Mouse (Mus musculus): Measurements from ENCODE around the gene Il2ra. TPM values are rescaled to one million over a fixed set of nuclear protein-coding genes. Genes with fewer than 3 reads are reported as not detected.

Il2ra gene
- polyA plus RNA-seq, 1 experiment from 2014 or later = 1.9 TPM

- Histone ChIP-seq H3K4me3 (ENCODE audit: low read length) (no peak overlapping the region), H3K9me3 (ENCODE audit: control insufficient read depth, low read length) (no peaks in the 10 kb centered on the region), H3K4me1 (replicated peaks; ENCODE audit: control insufficient read depth, insufficient read depth, low read length) (no peaks in the 10 kb centered on the region), H3K4me2 (ENCODE audit: low read depth, low read length) (no peak overlapping the region), H3K27ac (ENCODE audit: low read length) (no peak overlapping the region), H3K36me3 (ENCODE audit: control insufficient read depth, insufficient read depth, low read length) (no peaks in the 10 kb centered on the region), H3K27me3 (ENCODE audit: control insufficient read depth, insufficient read depth, low read depth, low read length) (no peaks in the 10 kb centered on the region), H3K9ac (ENCODE audit: low read length) (no peak overlapping the region)
- no peak for ATAC-seq (ENCODE audit: low read depth)
- 74% methylated on average over 6 of the region's 6 CpGs for WGBS
Measured at GRCm38 (mm10) chr2:11662143-11662906, 19.7 kb downstream of the Il2ra start.

DNA sequence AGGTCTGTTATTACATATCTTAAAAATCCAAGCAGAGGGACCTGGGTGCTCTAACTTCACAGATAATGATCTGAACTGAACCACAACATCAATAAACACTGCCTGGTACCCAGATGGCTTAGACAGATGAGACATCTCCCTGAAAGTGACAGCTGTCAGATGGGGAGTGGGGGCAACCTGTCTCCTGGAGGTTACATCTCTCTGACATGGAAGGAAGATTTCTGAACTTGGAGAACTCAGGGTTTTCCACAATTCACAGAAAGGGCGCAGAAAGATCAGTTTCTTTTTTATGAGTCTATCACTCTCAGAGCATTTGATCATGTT is 20.3 kb downstream of the Il2ra start:
- Histone ChIP-seq H3K4me1 (replicated peaks; ENCODE audit: control insufficient read depth, insufficient read depth, low read length) (no peaks in the 10 kb centered on the region), H3K27me3 (ENCODE audit: control insufficient read depth, insufficient read depth, low read depth, low read length) (no peaks in the 10 kb centered on the region), H3K4me2 (ENCODE audit: low read depth, low read length) (no peak overlapping the region), H3K4me3 (ENCODE audit: low read length) (no peak overlapping the region), H3K27ac (ENCODE audit: low read length) (no peak overlapping the region), H3K9ac (ENCODE audit: low read length) (no peak overlapping the region), H3K36me3 (ENCODE audit: control insufficient read depth, insufficient read depth, low read length) (no peaks in the 10 kb centered on the region), H3K9me3 (ENCODE audit: control insufficient read depth, low read length) (no peaks in the 10 kb centered on the region)
- 100% methylated on average over 1 of the region's 1 CpGs for WGBS
- no peak for ATAC-seq (ENCODE audit: low read depth)

DNA sequence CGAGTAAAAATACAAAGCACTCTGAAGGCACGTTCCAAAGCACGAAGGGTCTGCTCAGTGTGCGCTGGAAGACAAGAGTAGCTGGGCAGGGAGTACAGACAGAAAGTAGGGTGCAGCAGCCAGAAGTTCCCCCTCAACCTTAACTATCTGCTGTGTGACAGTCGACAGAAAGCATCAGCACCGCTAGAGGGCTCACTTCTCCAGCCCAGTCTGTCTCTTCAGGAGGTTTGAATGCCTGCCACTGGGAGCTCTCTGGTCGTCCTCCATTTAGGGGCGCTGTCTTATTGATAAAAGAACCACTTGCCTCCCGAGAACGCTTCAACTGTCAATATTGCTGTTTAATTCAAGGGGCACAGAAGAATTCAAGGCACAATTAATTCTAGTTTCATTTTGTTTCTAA is 21.4 kb downstream of the Il2ra start:
- Histone ChIP-seq H3K4me2 (ENCODE audit: low read depth, low read length) (peak overlapping the region; percentile 47), H3K9me3 (ENCODE audit: control insufficient read depth, low read length) (no peaks in the 10 kb centered on the region), H3K4me3 (ENCODE audit: low read length) (peak overlapping the region; percentile 24), H3K36me3 (ENCODE audit: control insufficient read depth, insufficient read depth, low read length) (no peaks in the 10 kb centered on the region), H3K9ac (ENCODE audit: low read length) (no peak overlapping the region), H3K27ac (ENCODE audit: low read length) (no peak overlapping the region), H3K27me3 (ENCODE audit: control insufficient read depth, insufficient read depth, low read depth, low read length) (no peaks in the 10 kb centered on the region), H3K4me1 (replicated peaks; ENCODE audit: control insufficient read depth, insufficient read depth, low read length) (no peaks in the 10 kb centered on the region)
- peak; percentile 84 for ATAC-seq (ENCODE audit: low read depth)
- WGBS = 3% methylated on average over 10 of the region's 10 CpGs

DNA sequence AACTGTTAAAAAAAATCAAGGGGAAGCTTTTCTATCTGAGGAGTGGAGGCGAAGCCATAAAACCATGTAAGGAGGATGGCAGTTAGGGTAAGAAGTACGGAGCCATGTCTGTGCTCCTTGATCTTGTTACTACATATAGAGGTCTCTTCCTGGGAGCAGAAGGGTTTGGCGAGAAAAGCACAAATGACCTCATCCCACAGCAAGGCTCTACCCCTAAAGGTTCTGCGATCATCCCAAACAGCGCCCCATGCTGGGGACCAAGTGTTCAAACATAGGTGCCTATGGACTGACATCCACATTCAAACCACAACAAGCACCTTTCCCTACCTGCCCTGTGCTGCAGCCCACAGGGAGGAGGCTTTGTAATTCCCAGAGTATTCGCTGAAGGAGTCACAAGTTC is 21.8 kb downstream of the Il2ra start:
- ATAC-seq (ENCODE audit: low read depth) = no peak
- WGBS = 48% methylated on average over 6 of the region's 6 CpGs
- Histone ChIP-seq H3K9me3 (ENCODE audit: control insufficient read depth, low read length) (no peaks in the 10 kb centered on the region), H3K4me3 (ENCODE audit: low read length) (peak overlapping the region; percentile 24), H3K27ac (ENCODE audit: low read length) (no peak overlapping the region), H3K9ac (ENCODE audit: low read length) (no peak overlapping the region), H3K4me1 (replicated peaks; ENCODE audit: control insufficient read depth, insufficient read depth, low read length) (no peaks in the 10 kb centered on the region), H3K27me3 (ENCODE audit: control insufficient read depth, insufficient read depth, low read depth, low read length) (no peaks in the 10 kb centered on the region), H3K36me3 (ENCODE audit: control insufficient read depth, insufficient read depth, low read length) (no peaks in the 10 kb centered on the region), H3K4me2 (ENCODE audit: low read depth, low read length) (peak overlapping the region; percentile 47)

DNA sequence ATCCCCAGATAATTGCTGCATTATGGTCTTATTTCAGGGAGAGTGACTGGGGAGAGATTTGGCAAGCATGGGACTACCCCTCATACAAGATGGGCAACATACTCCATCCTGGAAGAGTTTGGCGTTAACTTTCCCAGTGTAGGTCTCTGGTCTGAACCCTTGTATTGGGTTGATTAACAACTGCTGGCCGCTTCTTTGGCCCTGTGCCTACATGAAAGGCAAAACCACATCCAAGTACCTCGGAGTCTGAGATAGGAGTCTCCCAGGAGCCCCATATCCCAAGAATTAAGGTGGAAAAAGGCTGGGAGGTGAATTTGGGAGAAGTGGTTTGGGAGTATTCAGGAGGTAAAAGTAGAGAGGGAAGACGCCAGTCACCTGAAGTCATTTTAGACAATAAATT is 22.2 kb downstream of the Il2ra start:
- ATAC-seq (ENCODE audit: low read depth) = no peak
- Histone ChIP-seq H3K4me3 (ENCODE audit: low read length) (no peak overlapping the region), H3K4me2 (ENCODE audit: low read depth, low read length) (no peak overlapping the region), H3K9ac (ENCODE audit: low read length) (no peak overlapping the region), H3K36me3 (ENCODE audit: control insufficient read depth, insufficient read depth, low read length) (no peaks in the 10 kb centered on the region), H3K9me3 (ENCODE audit: control insufficient read depth, low read length) (no peaks in the 10 kb centered on the region), H3K27ac (ENCODE audit: low read length) (no peak overlapping the region), H3K27me3 (ENCODE audit: control insufficient read depth, insufficient read depth, low read depth, low read length) (no peaks in the 10 kb centered on the region), H3K4me1 (replicated peaks; ENCODE audit: control insufficient read depth, insufficient read depth, low read length) (no peaks in the 10 kb centered on the region)
- 78% methylated on average over 4 of the region's 4 CpGs for WGBS

- no peaks in the 10 kb centered on the region for H3K4me1 ChIP-seq (replicated peaks; ENCODE audit: control insufficient read depth, insufficient read depth, low read length)
- H3K4me3 ChIP-seq (ENCODE audit: low read length) = no peak overlapping the region
- H3K9me3 ChIP-seq (ENCODE audit: control insufficient read depth, low read length) = no peaks in the 10 kb centered on the region
- no peaks in the 10 kb centered on the region for H3K27me3 ChIP-seq (ENCODE audit: control insufficient read depth, insufficient read depth, low read depth, low read length)
- ATAC-seq (ENCODE audit: low read depth) = no peak
- H3K9ac ChIP-seq (ENCODE audit: low read length) = no peak overlapping the region
- no peaks in the 10 kb centered on the region for H3K36me3 ChIP-seq (ENCODE audit: control insufficient read depth, insufficient read depth, low read length)
- no peak overlapping the region for H3K27ac ChIP-seq (ENCODE audit: low read length)
- WGBS = 89% methylated on average over 3 of the region's 3 CpGs
- H3K4me2 ChIP-seq (ENCODE audit: low read depth, low read length) = no peak overlapping the region
Measured at GRCm38 (mm10) chr2:11665326-11665725, 22.7 kb downstream of the Il2ra start.

- H3K9ac ChIP-seq (ENCODE audit: low read length) = no peak overlapping the region
- ATAC-seq (ENCODE audit: low read depth) = no peak
- no peaks in the 10 kb centered on the region for H3K4me1 ChIP-seq (replicated peaks; ENCODE audit: control insufficient read depth, insufficient read depth, low read length)
- peaks cover 6% of the 10 kb centered on the region for H3K9me3 ChIP-seq (ENCODE audit: control insufficient read depth, low read length)
- no peaks in the 10 kb centered on the region for H3K36me3 ChIP-seq (ENCODE audit: control insufficient read depth, insufficient read depth, low read length)
- no peaks in the 10 kb centered on the region for H3K27me3 ChIP-seq (ENCODE audit: control insufficient read depth, insufficient read depth, low read depth, low read length)
- H3K27ac ChIP-seq (ENCODE audit: low read length) = no peak overlapping the region
- no peak overlapping the region for H3K4me3 ChIP-seq (ENCODE audit: low read length)
- no peak overlapping the region for H3K4me2 ChIP-seq (ENCODE audit: low read depth, low read length)
- WGBS = 20% methylated on average over 3 of the region's 3 CpGs
Measured at GRCm38 (mm10) chr2:11672144-11672543, 29.5 kb downstream of the Il2ra start.

- H3K4me2 ChIP-seq (ENCODE audit: low read depth, low read length) = no peak overlapping the region
- no peak overlapping the region for H3K4me3 ChIP-seq (ENCODE audit: low read length)
- 39% methylated on average over 7 of the region's 7 CpGs for WGBS
- H3K27ac ChIP-seq (ENCODE audit: low read length) = no peak overlapping the region
- H3K9me3 ChIP-seq (ENCODE audit: control insufficient read depth, low read length) = no peaks in the 10 kb centered on the region
- no peak for ATAC-seq (ENCODE audit: low read depth)
- no peaks in the 10 kb centered on the region for H3K27me3 ChIP-seq (ENCODE audit: control insufficient read depth, insufficient read depth, low read depth, low read length)
- no peaks in the 10 kb centered on the region for H3K4me1 ChIP-seq (replicated peaks; ENCODE audit: control insufficient read depth, insufficient read depth, low read length)
- H3K36me3 ChIP-seq (ENCODE audit: control insufficient read depth, insufficient read depth, low read length) = no peaks in the 10 kb centered on the region
- no peak overlapping the region for H3K9ac ChIP-seq (ENCODE audit: low read length)
Measured at GRCm38 (mm10) chr2:11679626-11680025, 37.0 kb downstream of the Il2ra start.

GRCm38 (mm10) chr2:11682712-11683111 is 40.1 kb downstream of the Il2ra start:
- Histone ChIP-seq H3K9ac (ENCODE audit: low read length) (no peak overlapping the region), H3K36me3 (ENCODE audit: control insufficient read depth, insufficient read depth, low read length) (no peaks in the 10 kb centered on the region), H3K4me1 (replicated peaks; ENCODE audit: control insufficient read depth, insufficient read depth, low read length) (no peaks in the 10 kb centered on the region), H3K4me3 (ENCODE audit: low read length) (no peak overlapping the region), H3K9me3 (ENCODE audit: control insufficient read depth, low read length) (no peaks in the 10 kb centered on the region), H3K27ac (ENCODE audit: low read length) (no peak overlapping the region), H3K4me2 (ENCODE audit: low read depth, low read length) (no peak overlapping the region), H3K27me3 (ENCODE audit: control insufficient read depth, insufficient read depth, low read depth, low read length) (no peaks in the 10 kb centered on the region)
- ATAC-seq (ENCODE audit: low read depth) = no peak
- 61% methylated on average over 4 of the region's 4 CpGs for WGBS

- no peak overlapping the region for H3K9ac ChIP-seq (ENCODE audit: low read length)
- H3K4me2 ChIP-seq (ENCODE audit: low read depth, low read length) = no peak overlapping the region
- H3K4me3 ChIP-seq (ENCODE audit: low read length) = no peak overlapping the region
- H3K27ac ChIP-seq (ENCODE audit: low read length) = no peak overlapping the region
- no peaks in the 10 kb centered on the region for H3K36me3 ChIP-seq (ENCODE audit: control insufficient read depth, insufficient read depth, low read length)
- H3K4me1 ChIP-seq (replicated peaks; ENCODE audit: control insufficient read depth, insufficient read depth, low read length) = no peaks in the 10 kb centered on the region
- WGBS = 69% methylated on average over 4 of the region's 4 CpGs
- H3K9me3 ChIP-seq (ENCODE audit: control insufficient read depth, low read length) = no peaks in the 10 kb centered on the region
- no peak for ATAC-seq (ENCODE audit: low read depth)
- no peaks in the 10 kb centered on the region for H3K27me3 ChIP-seq (ENCODE audit: control insufficient read depth, insufficient read depth, low read depth, low read length)
Measured at GRCm38 (mm10) chr2:11686512-11686911, 43.9 kb downstream of the Il2ra start.

All from lung, embryonic 16.5 days (tissue).